Mouse (Mus musculus): ENCODE measurements around the gene Gm17571. TPM values are rescaled to one million over a fixed set of nuclear protein-coding genes. Genes with fewer than 3 reads are reported as not detected.

The Gm17571 gene
- polyA plus RNA-seq, 2 experiments: not detected

DNA sequence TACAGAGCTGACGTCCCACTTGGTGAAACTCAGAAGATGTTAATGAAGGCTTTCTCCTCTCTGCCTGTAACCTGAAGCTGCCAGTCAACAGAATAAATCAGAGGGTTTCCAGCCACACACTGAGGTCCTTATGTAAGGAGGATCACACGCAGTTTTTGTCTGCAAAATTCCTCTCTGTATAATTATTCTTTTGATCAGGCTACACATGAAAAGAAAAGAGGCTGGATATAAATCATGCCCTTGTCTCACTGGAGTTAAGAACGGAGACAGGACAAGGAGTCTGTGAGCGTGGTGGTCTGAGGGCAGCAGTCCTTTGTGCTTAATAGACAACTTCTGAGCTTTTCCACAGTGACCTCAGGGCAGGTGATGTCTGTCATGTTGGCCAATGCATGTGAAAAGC, 32.7 kb upstream of the Gm17571 start:
- Histone ChIP-seq H3K4me2 (ENCODE audit: low read depth) (no peak overlapping the region), H3K27me3 (ENCODE audit: control insufficient read depth, insufficient read depth, low read length) (no peaks in the 10 kb centered on the region), H3K27ac (no peak overlapping the region), H3K4me1 (replicated peaks; ENCODE audit: control insufficient read depth in 2 of 2, insufficient read depth in 2 of 2, low read length in 1 of 2) (peaks cover 0 to 1% of the 10 kb centered on the region in 2 experiments; a peak in 2 of 4 replicates), H3K9me3 (ENCODE audit: control insufficient read depth, low read length) (no peaks in the 10 kb centered on the region), H3K9ac (replicated peaks) (no peak overlapping the region), H3K4me3 (ENCODE audit: insufficient read depth in 1 of 2, low read depth in 2 of 2, low read length in 2 of 2) (no peak overlapping the region), H3K36me3 (replicated peaks; ENCODE audit: control insufficient read depth, insufficient read depth, low read depth) (no peaks in the 10 kb centered on the region)
- ATAC-seq (ENCODE audit: insufficient read depth) (no peak), DNase-seq (ENCODE audit: low read depth in 3 of 3, low spot score in 3 of 3) (no peak)
- TF ChIP-seq CTCF (IDR thresholded peaks at IDR 0.05; ENCODE audit: low read depth) (no peak), EP300 (IDR thresholded peaks at IDR 0.05; ENCODE audit: low read depth) (no peak)
- WGBS (ENCODE audit: insufficient replicate concordance): 49% methylated on average over 4 of the region's 4 CpGs

DNA sequence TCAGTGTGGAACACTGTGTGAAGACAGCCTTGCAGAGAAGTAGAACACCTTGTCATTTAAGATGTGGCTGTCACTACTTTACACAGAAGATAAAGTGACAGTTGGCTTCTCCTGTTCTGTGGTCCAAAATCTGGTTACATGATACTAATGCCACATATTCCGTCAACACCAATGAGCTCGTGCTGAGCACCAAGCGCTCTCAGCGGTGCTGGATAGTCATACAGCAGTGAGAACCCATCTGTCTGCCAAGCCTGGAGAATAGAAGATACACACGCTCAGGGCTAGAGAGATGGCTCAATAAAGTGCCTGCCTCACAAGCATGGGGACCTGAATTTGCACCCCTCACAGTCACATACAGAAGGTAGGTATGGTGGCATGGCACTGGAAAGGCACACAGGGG, 28.4 kb upstream of the Gm17571 start:
- H3K4me1 ChIP-seq (replicated peaks; ENCODE audit: control insufficient read depth in 2 of 2, insufficient read depth in 2 of 2, low read length in 1 of 2): peaks cover 0 to 3% of the 10 kb centered on the region in 2 experiments; a peak in 2 of 4 replicates
- WGBS (ENCODE audit: insufficient replicate concordance): 66% methylated on average over 5 of the region's 5 CpGs
- no peaks in the 10 kb centered on the region for H3K9me3 ChIP-seq (ENCODE audit: control insufficient read depth, low read length)
- ATAC-seq (ENCODE audit: insufficient read depth): no peak
- DNase-seq (ENCODE audit: low read depth in 3 of 3, low spot score in 3 of 3): no peak
- no peak overlapping the region for H3K27ac ChIP-seq
- no peak overlapping the region for H3K4me2 ChIP-seq (ENCODE audit: low read depth)
- H3K4me3 ChIP-seq (ENCODE audit: insufficient read depth in 1 of 2, low read depth in 2 of 2, low read length in 2 of 2): no peak overlapping the region
- H3K36me3 ChIP-seq (replicated peaks; ENCODE audit: control insufficient read depth, insufficient read depth, low read depth): no peaks in the 10 kb centered on the region
- TF ChIP-seq CTCF (IDR thresholded peaks at IDR 0.05; ENCODE audit: low read depth) (no peak), EP300 (IDR thresholded peaks at IDR 0.05; ENCODE audit: low read depth) (no peak)
- H3K27me3 ChIP-seq (ENCODE audit: control insufficient read depth, insufficient read depth, low read length): no peaks in the 10 kb centered on the region
- no peak overlapping the region for H3K9ac ChIP-seq (replicated peaks)

DNA sequence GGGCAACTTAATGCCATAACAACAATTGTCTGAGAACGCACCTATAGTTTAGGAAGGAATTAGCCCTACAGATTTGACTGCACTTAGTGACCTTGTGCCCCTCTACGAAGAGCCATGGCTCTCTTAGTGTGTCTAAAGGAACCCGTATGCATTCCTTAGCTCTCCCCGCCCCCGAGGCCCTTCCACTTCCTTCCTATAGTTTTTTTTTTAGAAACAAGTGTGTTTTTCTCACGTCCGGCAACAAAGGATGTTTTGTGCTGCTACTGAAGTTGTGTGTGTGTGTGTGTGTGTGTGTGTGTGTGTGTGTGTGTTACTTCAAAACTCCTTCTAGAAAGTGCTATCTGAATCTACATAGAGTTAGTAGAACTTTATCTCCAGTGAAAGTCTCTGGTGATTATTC, 23.5 kb upstream of the Gm17571 start:
- no peak overlapping the region for H3K4me3 ChIP-seq (ENCODE audit: insufficient read depth in 1 of 2, low read depth in 2 of 2, low read length in 2 of 2)
- no peaks in the 10 kb centered on the region for H3K36me3 ChIP-seq (replicated peaks; ENCODE audit: control insufficient read depth, insufficient read depth, low read depth)
- DNase-seq (ENCODE audit: low read depth in 3 of 3, low spot score in 3 of 3) (no peak), ATAC-seq (ENCODE audit: insufficient read depth) (no peak)
- H3K4me1 ChIP-seq (replicated peaks; ENCODE audit: control insufficient read depth in 2 of 2, insufficient read depth in 2 of 2, low read length in 1 of 2): peaks cover 0 to 9% of the 10 kb centered on the region in 2 experiments; a peak in 2 of 4 replicates
- H3K27me3 ChIP-seq (ENCODE audit: control insufficient read depth, insufficient read depth, low read length): no peaks in the 10 kb centered on the region
- WGBS (ENCODE audit: insufficient replicate concordance): 15% methylated on average over 7 of the region's 7 CpGs
- H3K9ac ChIP-seq (replicated peaks): no peak overlapping the region
- no peak overlapping the region for H3K27ac ChIP-seq
- no peaks in the 10 kb centered on the region for H3K9me3 ChIP-seq (ENCODE audit: control insufficient read depth, low read length)
- no peak overlapping the region for H3K4me2 ChIP-seq (ENCODE audit: low read depth)
- TF ChIP-seq EP300 (IDR thresholded peaks at IDR 0.05; ENCODE audit: low read depth) (no peak), CTCF (IDR thresholded peaks at IDR 0.05; ENCODE audit: low read depth) (no peak)

DNA sequence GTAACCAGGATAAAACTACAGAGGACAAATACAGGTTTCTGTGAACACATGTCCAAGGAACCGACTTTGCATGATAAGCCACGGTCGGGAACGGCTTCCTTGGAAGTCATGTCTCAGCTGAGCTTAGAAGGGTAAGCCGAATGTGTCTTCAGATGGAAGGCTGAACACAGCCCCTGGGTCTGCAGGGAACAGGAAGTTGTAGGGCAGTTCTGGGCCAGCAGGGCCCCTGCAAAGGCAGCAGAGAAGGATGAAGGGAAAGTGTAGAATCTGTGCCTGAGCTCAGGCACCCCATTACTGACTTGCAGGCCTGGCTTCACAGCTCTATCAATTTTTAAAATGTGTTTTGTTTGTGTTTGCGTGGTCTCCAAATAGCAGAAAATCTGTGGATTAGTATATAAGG, 22.2 kb upstream of the Gm17571 start:
- no peak for ATAC-seq (ENCODE audit: insufficient read depth)
- peaks cover 0 to 9% of the 10 kb centered on the region in 2 experiments; a peak in 2 of 4 replicates for H3K4me1 ChIP-seq (replicated peaks; ENCODE audit: control insufficient read depth in 2 of 2, insufficient read depth in 2 of 2, low read length in 1 of 2)
- no peak overlapping the region for H3K9ac ChIP-seq (replicated peaks)
- no peak overlapping the region for H3K4me3 ChIP-seq (ENCODE audit: insufficient read depth in 1 of 2, low read depth in 2 of 2, low read length in 2 of 2)
- no peaks in the 10 kb centered on the region for H3K36me3 ChIP-seq (replicated peaks; ENCODE audit: control insufficient read depth, insufficient read depth, low read depth)
- H3K9me3 ChIP-seq (ENCODE audit: control insufficient read depth, low read length): no peaks in the 10 kb centered on the region
- H3K27ac ChIP-seq: no peak overlapping the region
- H3K27me3 ChIP-seq (ENCODE audit: control insufficient read depth, insufficient read depth, low read length): no peaks in the 10 kb centered on the region
- TF ChIP-seq EP300 (IDR thresholded peaks at IDR 0.05; ENCODE audit: low read depth) (no peak), CTCF (IDR thresholded peaks at IDR 0.05; ENCODE audit: low read depth) (no peak)
- no peak overlapping the region for H3K4me2 ChIP-seq (ENCODE audit: low read depth)
- 44% methylated on average over 6 of the region's 6 CpGs for WGBS (ENCODE audit: insufficient replicate concordance)
- no peak for DNase-seq (ENCODE audit: low read depth in 3 of 3, low spot score in 3 of 3)

DNA sequence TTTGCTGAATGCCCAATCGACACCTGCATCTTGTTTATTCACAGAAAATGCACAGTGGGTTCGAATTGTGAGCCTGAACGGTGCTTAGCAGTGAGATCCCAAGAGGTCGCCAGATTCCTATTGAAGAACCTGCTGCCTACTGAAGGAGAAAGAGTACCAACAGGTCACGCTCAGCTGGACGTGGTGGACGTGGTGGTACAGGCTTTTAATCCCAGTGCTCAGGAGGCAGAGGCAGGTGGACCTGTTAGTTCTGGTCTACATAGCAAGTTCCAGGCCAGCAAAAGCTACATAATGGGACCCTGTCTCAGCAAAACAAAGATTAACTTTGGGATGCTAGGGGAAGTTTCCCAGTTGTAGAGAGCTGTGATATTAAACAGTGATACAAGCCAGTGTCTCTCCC, 21.2 kb upstream of the Gm17571 start:
- H3K9me3 ChIP-seq (ENCODE audit: control insufficient read depth, low read length): no peaks in the 10 kb centered on the region
- no peak for ATAC-seq (ENCODE audit: insufficient read depth)
- no peak overlapping the region for H3K27ac ChIP-seq
- no peak overlapping the region for H3K4me2 ChIP-seq (ENCODE audit: low read depth)
- H3K36me3 ChIP-seq (replicated peaks; ENCODE audit: control insufficient read depth, insufficient read depth, low read depth): no peaks in the 10 kb centered on the region
- H3K9ac ChIP-seq (replicated peaks): no peak overlapping the region
- DNase-seq (ENCODE audit: low read depth in 3 of 3, low spot score in 3 of 3): no peak
- H3K27me3 ChIP-seq (ENCODE audit: control insufficient read depth, insufficient read depth, low read length): no peaks in the 10 kb centered on the region
- no peak overlapping the region for H3K4me3 ChIP-seq (ENCODE audit: insufficient read depth in 1 of 2, low read depth in 2 of 2, low read length in 2 of 2)
- 65% methylated on average over 7 of the region's 7 CpGs for WGBS (ENCODE audit: insufficient replicate concordance)
- H3K4me1 ChIP-seq (replicated peaks; ENCODE audit: control insufficient read depth in 2 of 2, insufficient read depth in 2 of 2, low read length in 1 of 2): peaks cover 0 to 9% of the 10 kb centered on the region in 2 experiments; a peak in 2 of 4 replicates
- TF ChIP-seq EP300 (IDR thresholded peaks at IDR 0.05; ENCODE audit: low read depth) (no peak), CTCF (IDR thresholded peaks at IDR 0.05; ENCODE audit: low read depth) (no peak)
